Mouse (Mus musculus) midbrain, embryonic 13.5 days (tissue): Measurements from ENCODE around the gene Nrip1. TPM values are rescaled to one million over a fixed set of nuclear protein-coding genes. Genes with fewer than 3 reads are reported as not detected.

ENCODE experiments used
- ATAC-seq: fragments of 200-750 bp; cut with Nextera tagmentation; 2 replicates; pipeline ENCODE4 v1.8.0; 2017; ENCODE audit warnings: mild to moderate bottlenecking, moderate TSS enrichment, moderate library complexity
- H3K27ac ChIP-seq: fragments of 300-500 bp; sonication (generic); 2 replicates; pipeline ENCODE4 v1.5.1; 2015; ENCODE audit warnings: inconsistent platforms, mild to moderate bottlenecking, moderate library complexity
- H3K27me3 ChIP-seq: fragments of 300-500 bp; sonication (generic); 2 replicates; pipeline ENCODE4 v1.6.1; 2015; ENCODE audit warnings: mild to moderate bottlenecking, inconsistent platforms
- H3K36me3 ChIP-seq: fragments of 300-500 bp; sonication (generic); 2 replicates; pipeline ENCODE4 v1.6.1; 2015; ENCODE audit warnings: mild to moderate bottlenecking, inconsistent platforms
- H3K4me1 ChIP-seq: fragments of 300-500 bp; sonication (generic); replicated peaks from 2 replicates; pipeline ENCODE4 v1.6.1; 2015; ENCODE audit warnings: inconsistent platforms
- H3K4me2 ChIP-seq: fragments of 300-500 bp; sonication (generic); replicated peaks from 2 replicates; pipeline ENCODE4 v1.6.1; 2015; ENCODE audit warnings: moderate library complexity, mild to moderate bottlenecking, inconsistent platforms
- H3K4me3 ChIP-seq: fragments of 300-500 bp; sonication (generic); replicated peaks from 2 replicates; pipeline ENCODE4 v1.5.1; 2015; ENCODE audit warnings: mild to moderate bottlenecking, inconsistent platforms
- H3K9ac ChIP-seq: fragments of 300-500 bp; sonication (generic); replicated peaks from 2 replicates; pipeline ENCODE4 v1.6.1; 2015; ENCODE audit warnings: mild to moderate bottlenecking, inconsistent platforms
- H3K9me3 ChIP-seq: fragments of 300-500 bp; sonication (generic); 2 replicates; pipeline ENCODE4 v1.6.1; 2016; ENCODE audit warnings: mild to moderate bottlenecking, inconsistent platforms
- WGBS: fragments of 180-500 bp; shearing (Covaris S2); methylation state at CpG from one replicate; pipeline ENCODE4 v1.1.7; 2015; 5-methylcytosine and 5-hydroxymethylcytosine counted together
- polyA plus RNA-seq: library from polyadenylated mRNA; unstranded; fragments of >200 nt; fragmentation: Nextera tagmentation; extraction: Ambion mirVana; gene quantifications from 2 replicates; pipeline ENCODE4 v1.2.1, GENCODE M21; 2015

Nrip1 gene
- polyA plus RNA-seq, 1 experiment from 2014 or later: 30.1 TPM

DNA sequence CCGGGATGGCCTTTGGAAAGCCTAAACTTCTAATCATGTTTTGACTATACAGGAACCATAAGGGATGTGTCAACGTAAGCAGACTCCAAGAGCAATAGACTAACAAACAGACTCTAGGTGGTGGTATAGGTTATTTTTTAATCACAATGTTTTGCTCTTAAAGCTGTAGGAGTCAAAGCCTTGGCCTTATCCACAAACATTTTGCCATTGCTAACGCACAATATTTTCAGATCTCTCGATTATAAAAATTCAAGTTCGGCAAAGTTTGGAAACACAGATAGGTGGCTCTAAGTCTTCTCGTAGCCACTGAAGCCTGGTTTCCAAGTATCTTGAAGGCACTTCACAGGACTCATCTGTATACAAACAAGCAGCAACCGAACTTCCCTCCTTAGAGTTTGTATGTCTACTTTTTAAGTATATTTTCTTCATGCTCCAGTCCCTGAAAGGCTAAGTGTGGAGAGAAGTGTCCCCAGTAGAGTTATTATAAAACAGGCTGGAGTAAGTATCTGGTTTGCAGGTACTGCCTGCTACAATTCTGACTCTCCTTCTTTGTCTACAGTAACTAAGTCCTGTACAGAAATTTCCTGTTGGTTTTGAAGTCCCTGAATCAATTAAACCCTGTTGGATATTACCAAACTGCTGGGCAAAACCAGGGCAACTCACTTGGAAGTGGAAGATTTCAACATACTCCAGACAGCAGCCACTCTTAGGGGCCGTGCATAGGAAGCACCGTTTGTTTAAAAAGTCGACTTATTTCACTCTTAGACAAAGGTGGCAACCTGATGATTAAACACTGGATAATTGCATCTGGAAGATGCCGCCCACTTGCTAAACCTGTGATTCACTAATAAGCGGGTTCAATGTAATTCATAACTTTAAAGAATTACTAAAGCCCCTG lies 2.7 kb downstream of the Nrip1 start:
- Histone ChIP-seq H3K9ac (peak overlapping the region; percentile 94; the same call in 1 of the 2 replicates), H3K4me2 (peak overlapping the region; percentile 61), H3K4me3 (peak overlapping the region; percentile 86), H3K36me3 (0 out of 2 replicates have a peak, but pooled peaks cover 4% of the 10 kb centered on the region), H3K27me3 (no peaks in the 10 kb centered on the region), H3K27ac (no peak overlapping the region), H3K9me3 (no peaks in the 10 kb centered on the region), H3K4me1 (peaks cover 31% of the 10 kb centered on the region)
- ATAC-seq: no peak
- 39% methylated on average over 12 of the region's 12 CpGs for WGBS

DNA sequence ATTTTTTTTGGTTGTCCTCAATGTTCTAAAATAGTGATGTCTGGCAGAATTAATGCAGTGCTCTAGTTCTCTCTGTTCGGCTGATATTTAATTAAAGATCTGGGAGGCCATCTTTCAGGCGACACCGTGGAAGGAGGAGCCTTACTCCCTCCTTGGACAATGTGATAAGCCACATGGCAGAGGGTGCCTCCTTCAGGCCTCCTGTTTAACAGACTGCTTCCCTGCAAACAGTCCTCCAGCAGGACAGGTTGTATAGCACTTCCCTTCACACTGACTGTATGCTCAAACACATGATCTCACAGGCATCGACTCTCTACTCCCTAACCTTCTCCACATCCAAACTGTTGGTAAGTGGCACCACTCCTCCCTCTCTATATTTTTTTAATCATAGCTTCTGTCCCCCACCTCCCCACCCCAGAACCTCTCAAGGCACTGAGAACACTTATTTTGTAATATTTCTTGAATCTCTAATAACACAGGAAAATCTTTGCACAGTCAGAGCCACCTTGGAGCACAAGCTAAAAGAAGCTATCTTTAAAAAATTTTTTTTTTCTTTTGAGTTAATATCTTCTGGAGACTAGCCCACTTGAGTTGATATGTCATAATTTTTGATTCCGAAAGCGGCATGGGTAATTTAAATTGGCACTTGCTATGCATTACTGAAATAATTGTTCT lies 3.4 kb downstream of the Nrip1 start:
- 38% methylated on average over 6 of the region's 6 CpGs for WGBS
- Histone ChIP-seq H3K36me3 (0 out of 2 replicates have a peak, but pooled peaks cover 4% of the 10 kb centered on the region), H3K9me3 (no peaks in the 10 kb centered on the region), H3K27me3 (no peaks in the 10 kb centered on the region), H3K4me2 (peak overlapping the region; percentile 61), H3K4me3 (peak overlapping the region; percentile 86; the same call in 1 of the 2 replicates), H3K9ac (no peak overlapping the region), H3K27ac (no peak overlapping the region; the same call in 1 of the 2 replicates), H3K4me1 (peaks cover 38% of the 10 kb centered on the region)
- no peak for ATAC-seq

GRCm38 (mm10) chr16:76369236-76369635 lies 4.4 kb downstream of the Nrip1 start:
- Histone ChIP-seq H3K4me1 (peaks cover 43% of the 10 kb centered on the region), H3K9me3 (no peaks in the 10 kb centered on the region), H3K4me3 (no peak overlapping the region), H3K27ac (no peak overlapping the region), H3K9ac (no peak overlapping the region), H3K36me3 (0 out of 2 replicates have a peak, but pooled peaks cover 4% of the 10 kb centered on the region), H3K27me3 (no peaks in the 10 kb centered on the region), H3K4me2 (no peak overlapping the region)
- no peak for ATAC-seq
- WGBS: 89% methylated on average over 9 of the region's 9 CpGs

GRCm38 (mm10) chr16:76367261-76367908 lies 6.2 kb downstream of the Nrip1 start:
- Histone ChIP-seq H3K4me3 (no peak overlapping the region), H3K9ac (no peak overlapping the region)

DNA sequence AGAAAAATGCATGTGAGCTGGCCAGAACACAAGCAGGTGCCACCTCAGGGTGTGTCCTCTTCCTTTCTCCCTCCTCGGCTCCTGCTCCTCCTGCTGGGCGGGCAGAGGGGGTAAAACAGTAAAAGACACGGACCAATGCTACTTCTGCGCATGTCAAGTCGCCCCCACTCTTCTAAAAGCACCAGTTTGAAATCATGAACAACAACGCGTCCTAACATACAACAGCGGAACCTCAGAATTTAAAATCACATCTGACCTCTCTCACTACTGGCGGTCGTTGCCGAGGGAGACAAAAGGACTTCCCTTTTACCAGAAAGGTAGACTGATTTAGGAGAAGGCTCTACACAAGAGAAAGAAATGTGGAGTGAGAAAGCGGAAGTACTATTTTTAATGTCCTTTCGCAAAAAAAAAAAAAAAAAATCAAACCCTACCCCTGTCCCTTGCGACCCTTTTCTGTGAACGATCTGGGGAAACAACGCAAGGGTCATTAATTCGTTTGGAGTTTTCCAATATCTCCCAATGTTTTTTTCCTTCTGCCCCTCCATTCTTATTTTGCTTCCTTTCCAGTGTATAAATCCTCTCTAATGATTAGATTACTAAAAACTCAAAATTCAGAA lies 7.7 kb downstream of the Nrip1 start:
- 0 out of 2 replicates have a peak, but pooled peaks cover 4% of the 10 kb centered on the region for H3K36me3 ChIP-seq
- ATAC-seq: no peak
- no peak overlapping the region for H3K4me3 ChIP-seq
- H3K27me3 ChIP-seq: no peaks in the 10 kb centered on the region
- peaks cover 27% of the 10 kb centered on the region for H3K4me1 ChIP-seq
- H3K9me3 ChIP-seq: no peaks in the 10 kb centered on the region
- H3K4me2 ChIP-seq: no peak overlapping the region
- no peak overlapping the region for H3K9ac ChIP-seq
- H3K27ac ChIP-seq: no peak overlapping the region
- WGBS: 75% methylated on average over 17 of the region's 17 CpGs

More at GRCm38 (mm10) chr16:76367261-76367908, 6.2 kb downstream of the Nrip1 start:
- no peaks in the 10 kb centered on the region for H3K27me3 ChIP-seq
- no peaks in the 10 kb centered on the region for H3K9me3 ChIP-seq
- peaks cover 38% of the 10 kb centered on the region for H3K4me1 ChIP-seq
- ATAC-seq: no peak
- no peak overlapping the region for H3K27ac ChIP-seq
- 94% methylated on average over 12 of the region's 12 CpGs for WGBS
- 0 out of 2 replicates have a peak, but pooled peaks cover 4% of the 10 kb centered on the region for H3K36me3 ChIP-seq
- no peak overlapping the region for H3K4me2 ChIP-seq

- Histone ChIP-seq H3K4me2 (no peak overlapping the region), H3K4me3 (no peak overlapping the region), H3K4me1 (peaks cover 20% of the 10 kb centered on the region), H3K27me3 (no peaks in the 10 kb centered on the region), H3K9ac (no peak overlapping the region), H3K9me3 (no peaks in the 10 kb centered on the region), H3K27ac (no peak overlapping the region), H3K36me3 (0 out of 2 replicates have a peak, but pooled peaks cover 4% of the 10 kb centered on the region)
- ATAC-seq: peak; percentile 38; the same call in 1 of the 2 replicates
- WGBS: 69% methylated on average over 10 of the region's 10 CpGs
These were observed 8.4 kb downstream of the Nrip1 start for GRCm38 (mm10) chr16:76365237-76365636.

DNA sequence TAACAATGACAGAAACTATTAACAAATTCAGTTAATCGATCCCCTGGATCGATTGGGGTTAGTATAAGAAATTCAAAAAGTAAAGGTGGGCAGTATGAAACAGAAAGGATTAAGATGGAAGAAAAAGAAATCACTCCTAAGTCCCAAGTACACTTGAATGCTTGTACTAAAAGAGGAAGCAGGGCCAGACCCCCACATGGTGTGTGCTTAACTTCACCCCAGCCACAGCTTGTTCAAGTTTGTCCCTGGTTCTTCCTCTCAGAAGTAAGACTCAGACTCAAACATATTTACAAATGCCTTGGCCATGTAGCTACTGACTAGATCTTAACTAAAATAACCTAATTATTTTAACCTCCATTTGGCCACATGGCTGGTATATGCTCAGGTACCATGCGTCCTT lies 10.0 kb downstream of the Nrip1 start:
- Histone ChIP-seq H3K4me2 (no peak overlapping the region), H3K27me3 (no peaks in the 10 kb centered on the region), H3K36me3 (0 out of 2 replicates have a peak, but pooled peaks cover 4% of the 10 kb centered on the region), H3K27ac (no peak overlapping the region), H3K9me3 (no peaks in the 10 kb centered on the region), H3K4me3 (no peak overlapping the region), H3K9ac (no peak overlapping the region), H3K4me1 (peaks cover 13% of the 10 kb centered on the region)
- WGBS: 97% methylated on average over 3 of the region's 3 CpGs
- ATAC-seq: no peak

- no peak overlapping the region for H3K27ac ChIP-seq
- no peak for ATAC-seq
- no peaks in the 10 kb centered on the region for H3K9me3 ChIP-seq
These were observed 10.6 kb downstream of the Nrip1 start for GRCm38 (mm10) chr16:76362982-76363381.

DNA sequence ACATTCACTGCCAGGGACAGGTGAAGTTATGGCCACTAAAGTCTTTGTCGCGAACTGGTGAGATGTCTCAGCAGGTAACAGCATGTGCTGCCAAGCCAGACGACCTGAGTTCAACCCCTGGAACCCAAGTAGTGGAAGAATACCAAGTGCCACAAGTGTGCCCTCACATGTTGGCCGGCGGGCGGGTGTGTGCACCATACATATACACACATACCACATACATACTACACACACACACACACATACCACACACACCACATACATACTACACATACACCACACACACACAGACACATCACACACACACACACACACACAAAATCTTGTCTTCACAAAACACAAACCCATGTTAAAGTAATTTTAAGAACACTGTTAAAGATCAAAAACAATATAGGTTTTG lies 13.2 kb downstream of the Nrip1 start:
- H3K9ac ChIP-seq: no peak overlapping the region
- 92% methylated on average over 6 of the region's 6 CpGs for WGBS
- ATAC-seq: no peak
- no peak overlapping the region for H3K4me2 ChIP-seq
- no peaks in the 10 kb centered on the region for H3K9me3 ChIP-seq
- no peak overlapping the region for H3K4me3 ChIP-seq
- no peaks in the 10 kb centered on the region for H3K27me3 ChIP-seq
- H3K36me3 ChIP-seq: no peaks in the 10 kb centered on the region
- no peak overlapping the region for H3K27ac ChIP-seq
- peaks cover 12% of the 10 kb centered on the region for H3K4me1 ChIP-seq

More at GRCm38 (mm10) chr16:76362982-76363381, 10.6 kb downstream of the Nrip1 start:
- H3K4me1 ChIP-seq: peaks cover 17% of the 10 kb centered on the region
- no peak overlapping the region for H3K4me3 ChIP-seq
- 0 out of 2 replicates have a peak, but pooled peaks cover 4% of the 10 kb centered on the region for H3K36me3 ChIP-seq
- WGBS: 97% methylated on average over 12 of the region's 12 CpGs
- H3K4me2 ChIP-seq: no peak overlapping the region
- H3K27me3 ChIP-seq: no peaks in the 10 kb centered on the region
- no peak overlapping the region for H3K9ac ChIP-seq

DNA sequence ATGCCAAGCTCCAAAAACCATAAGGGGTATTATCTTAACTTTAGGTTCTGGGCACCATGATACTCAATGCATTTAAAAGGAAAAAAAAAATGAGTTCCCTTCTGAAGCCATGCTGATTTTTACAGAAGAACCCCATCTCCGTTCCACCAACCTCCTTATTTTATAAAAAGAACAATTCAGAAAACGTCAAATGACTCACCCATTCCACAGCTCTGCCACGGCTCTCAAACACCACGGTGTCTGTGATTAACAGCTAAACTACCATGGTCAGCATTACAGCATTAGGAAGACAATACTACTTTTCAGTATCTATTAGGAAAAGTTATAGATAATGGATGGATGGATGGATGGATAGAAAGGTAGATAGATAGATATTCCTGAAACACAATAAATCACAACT lies 14.9 kb downstream of the Nrip1 start:
- WGBS: 79% methylated on average over 4 of the region's 4 CpGs
- Histone ChIP-seq H3K4me2 (no peak overlapping the region), H3K27me3 (no peaks in the 10 kb centered on the region)

GRCm38 (mm10) chr16:76358128-76358748 lies 15.4 kb downstream of the Nrip1 start:
- Histone ChIP-seq H3K4me2 (no peak overlapping the region), H3K36me3 (no peaks in the 10 kb centered on the region), H3K4me3 (no peak overlapping the region), H3K4me1 (0 out of 2 replicates have a peak, but pooled peaks cover 4% of the 10 kb centered on the region), H3K9me3 (no peaks in the 10 kb centered on the region), H3K27me3 (no peaks in the 10 kb centered on the region), H3K9ac (no peak overlapping the region), H3K27ac (no peak overlapping the region)
- no peak for ATAC-seq
- 82% methylated on average over 18 of the region's 18 CpGs for WGBS

More for the DNA sequence above, 14.9 kb downstream of the Nrip1 start:
- no peaks in the 10 kb centered on the region for H3K9me3 ChIP-seq
- no peak overlapping the region for H3K27ac ChIP-seq
- no peaks in the 10 kb centered on the region for H3K36me3 ChIP-seq
- 0 out of 2 replicates have a peak, but pooled peaks cover 4% of the 10 kb centered on the region for H3K4me1 ChIP-seq
- no peak overlapping the region for H3K9ac ChIP-seq
- no peak for ATAC-seq
- H3K4me3 ChIP-seq: no peak overlapping the region
